Mouse (Mus musculus) T-helper 17 cell (primary cell): ENCODE data around the gene Rnf115.

Experiments used
- in situ Hi-C, 2 experiments: fragments of 300-600 bp; cut with MboI, MseI; formaldehyde crosslinking; loops; 1 replicate in 1 of 2; 2 replicates in 1 of 2; pipeline ENCODE4 v1.15.1; 2025; ENCODE audit warnings: high pct_unique_total_duplicates in 2 of 2

Rnf115 gene

GRCm38 (mm10) chr3:96707903-96708683, 19.4 kb upstream of the Rnf115 start, which contains the start of gene Nudt17:
Gene Nudt17 (minus strand): TSS chr3:96708562.
- in situ Hi-C loops = no loop called here

DNA sequence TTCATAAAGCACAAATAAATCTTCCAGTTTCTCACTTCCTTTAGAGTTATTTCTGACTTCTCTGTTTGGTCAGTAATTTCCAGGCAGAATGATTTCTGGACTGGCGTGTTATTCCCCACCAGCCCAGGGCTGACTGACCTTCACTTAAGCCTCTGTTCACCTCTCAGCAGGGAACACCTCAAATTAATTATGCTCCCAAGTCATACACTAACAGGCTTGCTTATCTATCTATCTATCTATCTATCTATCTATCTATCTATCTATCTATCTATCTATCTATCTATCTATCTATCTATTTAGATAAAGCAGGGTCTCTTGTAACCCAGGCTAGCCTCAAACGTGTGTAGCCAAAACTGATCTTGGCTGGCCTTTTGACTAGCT, 18.8 kb upstream of the Rnf115 start:
- in situ Hi-C loops = no loop called here

- in situ Hi-C loops = no loop called here
Measured at GRCm38 (mm10) chr3:96714286-96714685, 13.2 kb upstream of the Rnf115 start.

DNA sequence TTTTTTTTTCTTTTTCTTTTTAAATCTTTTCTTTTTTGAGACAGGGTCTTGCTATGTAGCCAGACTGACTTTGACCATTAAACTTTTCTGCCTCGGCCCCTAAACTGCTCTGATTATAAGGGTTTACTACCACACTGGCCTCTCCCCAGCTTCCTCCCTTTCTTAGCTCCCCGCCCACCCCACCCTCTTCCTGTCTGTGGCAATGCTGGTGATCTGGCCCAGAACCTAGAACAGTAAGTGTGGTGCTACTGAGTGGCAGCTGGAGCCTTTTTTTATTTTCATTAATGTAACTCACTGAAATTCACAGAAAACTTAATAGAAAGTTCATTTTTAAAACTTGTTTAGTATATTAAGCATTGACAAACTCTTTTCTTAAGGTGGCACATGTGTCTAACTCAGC, 11.6 kb upstream of the Rnf115 start:
- in situ Hi-C loops = no loop called here

DNA sequence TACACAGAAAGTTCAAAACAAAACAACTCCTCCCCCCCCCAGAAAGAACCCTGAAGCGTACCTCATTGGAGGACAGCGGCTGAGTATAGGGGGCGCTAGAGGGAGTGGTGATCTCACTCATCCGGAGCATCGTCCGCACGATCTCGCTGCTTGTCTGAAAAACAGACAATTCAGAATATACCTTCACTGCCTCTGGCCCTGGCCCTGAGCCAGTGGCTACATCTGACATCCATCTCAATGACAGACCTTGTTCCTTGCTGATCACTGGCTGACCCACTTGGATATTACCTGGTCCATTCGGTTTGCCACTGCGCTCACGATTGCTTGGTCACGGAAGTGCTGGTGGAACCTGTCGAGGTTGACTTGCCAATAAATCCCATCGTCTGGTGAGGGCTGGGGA, 8.3 kb upstream of the Rnf115 start:
- in situ Hi-C loops = no loop called here

DNA sequence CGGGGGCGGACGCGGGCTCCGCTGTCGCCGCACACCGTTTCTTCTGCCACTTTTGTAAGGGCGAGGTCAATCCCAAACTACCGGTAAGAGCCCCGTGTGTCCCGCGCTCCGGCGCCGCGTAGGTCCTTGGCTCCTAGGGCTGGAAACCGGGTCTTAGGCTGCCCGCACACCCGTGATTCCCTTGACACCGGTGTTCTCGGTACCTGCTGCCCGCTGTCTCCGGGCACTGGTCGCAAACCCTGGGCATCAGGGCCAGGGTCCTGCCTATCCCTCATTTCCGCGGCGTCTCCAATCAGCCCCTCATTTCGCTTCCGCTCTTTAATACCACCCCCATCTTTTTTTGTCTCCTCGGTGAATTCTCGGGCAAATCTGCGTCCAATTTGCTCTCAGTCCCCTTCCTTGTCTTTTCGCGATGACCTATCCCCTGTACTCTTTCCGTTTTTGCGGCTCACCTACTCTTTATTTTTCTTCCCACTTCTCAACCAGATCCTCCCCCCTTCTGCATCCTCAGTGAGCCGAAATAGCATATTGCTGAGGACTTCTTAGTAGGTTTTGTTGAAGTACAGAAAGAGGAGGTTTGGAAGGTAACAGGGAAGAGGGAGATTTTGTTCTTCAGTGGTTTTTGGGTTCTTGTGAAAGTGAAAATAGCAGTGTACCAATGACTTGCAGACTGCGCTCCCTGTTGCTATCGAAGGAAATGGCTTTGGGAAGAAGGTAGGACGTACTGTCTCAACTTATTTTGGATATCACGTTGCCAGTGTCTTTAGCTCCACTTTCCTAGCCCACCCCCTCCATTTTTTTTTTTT, 567 bp downstream of the Rnf115 start:
- in situ Hi-C loops = no loop called here

DNA sequence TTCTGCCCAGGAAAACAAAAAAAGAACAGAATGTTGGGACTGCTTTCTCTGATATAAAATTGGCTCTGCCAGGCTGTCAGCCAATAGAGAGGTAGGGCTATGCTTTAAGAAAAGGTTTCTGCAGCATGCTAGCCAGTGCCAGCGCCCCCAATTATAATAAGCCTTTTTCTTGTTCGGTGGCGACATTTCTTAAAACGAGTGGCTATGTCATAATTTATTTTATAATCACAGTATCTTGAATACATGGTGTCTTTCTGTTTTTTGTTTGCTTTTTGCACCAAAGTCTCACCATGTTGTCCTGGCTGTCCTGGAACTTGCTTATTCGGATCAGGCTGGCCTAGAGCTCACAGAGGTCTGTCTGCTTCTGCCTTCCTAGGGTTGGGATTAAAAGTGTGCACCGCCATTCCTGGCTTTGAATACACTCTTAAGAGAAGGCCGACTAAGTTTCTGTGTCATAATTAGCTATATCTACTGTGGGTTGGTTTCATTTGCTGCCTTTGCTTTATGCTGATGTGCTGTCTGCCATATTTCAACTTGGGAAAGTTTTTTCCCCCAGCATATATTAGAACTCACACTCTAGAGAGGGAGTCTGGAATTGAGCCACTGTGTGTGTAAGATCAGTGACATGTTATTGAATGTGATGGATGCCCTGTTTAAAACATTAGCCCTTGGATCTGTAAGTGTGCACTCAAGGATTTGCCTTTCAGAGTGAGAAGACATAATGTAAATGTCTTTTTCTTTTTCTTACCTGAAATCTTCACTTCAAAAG, 1.4 kb downstream of the Rnf115 start:
- in situ Hi-C loops = no loop called here

- in situ Hi-C loops = no loop called here
Measured at GRCm38 (mm10) chr3:96729403-96729784, 1.9 kb downstream of the Rnf115 start.

DNA sequence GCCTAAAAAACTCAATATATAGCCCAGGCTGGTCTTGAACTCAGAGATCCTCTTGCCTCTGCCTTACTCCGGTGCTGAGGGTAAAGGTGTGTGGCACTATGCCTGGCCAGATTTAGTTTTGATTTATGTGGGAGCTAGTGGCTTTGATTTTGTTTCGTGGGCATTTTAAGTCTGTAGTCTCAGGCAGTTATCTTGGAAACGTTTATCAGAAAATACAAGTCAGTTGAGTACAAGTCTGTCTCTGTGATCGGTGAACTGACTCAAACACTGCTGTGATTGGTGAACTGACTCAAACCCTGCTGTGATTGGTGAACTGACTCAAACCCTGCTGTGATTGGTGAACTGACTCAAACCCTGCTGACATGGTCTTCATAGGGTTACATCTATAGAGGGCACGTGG, 3.3 kb downstream of the Rnf115 start:
- in situ Hi-C loops = no loop called here

- in situ Hi-C loops = no loop called here
Measured at GRCm38 (mm10) chr3:96733984-96734383, 6.5 kb downstream of the Rnf115 start.

- in situ Hi-C loops = no loop called here
Measured at GRCm38 (mm10) chr3:96735200-96735599, 7.7 kb downstream of the Rnf115 start.

- in situ Hi-C loops = no loop called here
Measured at GRCm38 (mm10) chr3:96737013-96737740, 9.7 kb downstream of the Rnf115 start.

DNA sequence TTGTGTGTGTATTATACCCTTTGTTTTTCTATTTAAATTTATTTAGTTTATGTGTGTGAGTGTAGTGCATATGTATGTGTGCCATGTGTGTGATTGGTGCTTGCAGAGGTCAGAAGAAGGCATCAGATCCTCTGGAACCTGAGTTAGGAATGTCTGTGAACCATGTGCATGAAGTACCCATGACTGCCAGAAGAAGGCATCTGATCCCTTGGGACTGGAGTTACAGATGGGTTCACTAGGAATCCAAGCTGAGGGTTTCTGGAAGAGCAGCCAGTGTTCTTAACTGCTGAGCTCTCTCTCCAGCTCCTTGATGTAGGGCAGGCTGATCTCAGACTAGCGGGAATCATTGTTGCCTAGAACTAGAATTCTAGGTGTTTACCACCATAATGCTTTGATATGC, 10.5 kb downstream of the Rnf115 start:
- in situ Hi-C loops = no loop called here

- in situ Hi-C loops = loop anchor here in 1 of 2 experiments (5.0 kb wide), 1 partner anchor 67 kb away; no protein-coding TSS in a partner anchor
Measured at GRCm38 (mm10) chr3:96740279-96740678, 12.8 kb downstream of the Rnf115 start.

DNA sequence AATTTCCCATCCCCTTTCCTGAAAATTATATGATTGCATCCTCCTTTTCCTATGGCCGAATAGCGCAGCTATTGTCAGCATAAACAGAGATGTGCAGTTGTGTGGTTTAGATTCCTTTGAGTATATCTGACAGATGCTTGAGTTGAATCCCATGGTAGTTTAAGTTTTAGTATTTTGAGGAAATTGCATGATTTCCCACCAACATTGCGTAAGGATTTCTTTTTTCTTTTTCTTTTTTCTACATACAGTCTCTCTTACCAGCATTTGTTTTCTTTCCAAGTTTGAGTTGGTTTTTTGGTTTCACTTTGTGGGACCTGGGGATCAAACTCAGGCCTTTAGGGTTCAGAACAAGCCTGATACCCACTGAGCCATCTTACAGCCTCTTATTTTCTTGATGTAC, 16.9 kb downstream of the Rnf115 start:
- in situ Hi-C loops = loop anchor here in 1 of 2 experiments (5.0 kb wide), 1 partner anchor 63 kb away; no protein-coding TSS in a partner anchor

DNA sequence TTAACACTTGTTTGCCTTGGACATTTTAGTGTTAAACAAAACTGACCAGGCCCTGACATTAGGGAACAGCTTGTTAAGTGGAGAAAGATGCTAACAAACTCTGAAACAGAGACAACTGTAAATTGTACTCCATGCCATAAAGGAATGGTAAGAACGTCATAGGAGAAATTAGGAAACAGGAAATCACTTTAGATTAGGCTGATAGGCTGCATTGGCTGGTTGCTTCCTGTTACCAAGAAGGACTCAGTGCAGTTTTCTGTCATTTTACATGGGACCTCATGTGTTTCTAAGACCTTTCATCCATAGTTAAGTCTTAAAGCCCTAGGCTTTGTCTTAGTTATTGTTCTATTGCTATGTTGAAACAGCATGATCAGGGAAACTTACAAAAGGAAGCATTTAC, 19.4 kb downstream of the Rnf115 start:
- in situ Hi-C loops = no loop called here

DNA sequence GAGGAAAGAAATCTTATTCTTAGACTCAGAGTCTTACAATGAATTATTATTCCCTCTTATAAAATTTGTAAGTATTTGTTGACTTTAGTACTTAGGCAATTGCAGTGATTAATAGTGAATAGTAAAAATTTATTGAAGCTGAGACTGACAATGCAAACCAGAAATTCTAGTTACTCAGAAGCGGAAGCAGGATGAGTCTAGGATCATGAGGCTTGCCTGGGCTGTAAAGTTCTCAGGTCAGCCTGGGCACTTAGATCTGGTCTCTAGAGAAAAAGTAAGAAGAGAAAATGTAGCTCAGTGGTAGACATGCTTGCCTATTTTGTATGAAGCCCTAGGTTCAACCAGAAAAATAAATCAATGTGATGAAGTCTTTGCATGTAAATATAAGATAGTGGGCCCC, 28.5 kb downstream of the Rnf115 start:
- in situ Hi-C loops = no loop called here

DNA sequence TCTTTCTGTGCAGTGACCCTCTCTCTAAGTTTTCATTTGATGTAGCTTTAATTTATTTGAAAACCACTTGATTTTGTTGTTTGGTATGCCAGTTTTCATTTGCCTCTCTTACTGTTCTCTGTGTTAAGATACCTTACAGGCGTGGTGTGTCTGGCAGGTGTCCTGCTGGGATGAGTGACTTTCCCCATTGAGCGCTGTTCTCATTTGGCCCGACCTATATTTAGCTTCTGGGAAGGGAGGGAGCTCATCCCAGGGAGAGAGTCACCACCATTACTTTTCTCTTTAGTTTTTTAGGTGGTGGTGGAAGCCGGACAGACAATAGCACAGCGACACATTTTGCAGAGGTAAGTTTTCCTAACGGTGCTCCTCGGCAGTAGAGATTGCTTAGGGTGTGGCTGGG, 30.2 kb downstream of the Rnf115 start:
- in situ Hi-C loops = no loop called here

DNA sequence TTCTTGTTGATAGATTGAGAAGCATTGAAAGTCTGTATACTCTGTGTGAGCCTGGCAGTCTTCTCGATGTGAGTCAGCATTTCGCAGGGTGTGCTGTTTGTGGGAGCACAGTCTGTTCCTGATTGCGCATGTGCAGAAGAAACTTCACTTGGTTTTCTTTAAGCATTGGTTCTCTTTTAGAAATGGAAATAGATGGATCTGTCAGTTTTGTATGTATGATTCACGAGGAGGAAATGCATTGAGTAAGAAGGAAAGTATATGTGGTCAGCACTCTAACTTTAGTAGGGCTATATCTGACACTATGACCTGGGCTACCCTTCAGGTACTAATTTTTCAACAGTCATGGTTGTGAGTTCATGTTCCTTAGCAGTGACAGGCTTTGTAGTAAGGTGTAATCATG, 32.2 kb downstream of the Rnf115 start:
- in situ Hi-C loops = no loop called here

DNA sequence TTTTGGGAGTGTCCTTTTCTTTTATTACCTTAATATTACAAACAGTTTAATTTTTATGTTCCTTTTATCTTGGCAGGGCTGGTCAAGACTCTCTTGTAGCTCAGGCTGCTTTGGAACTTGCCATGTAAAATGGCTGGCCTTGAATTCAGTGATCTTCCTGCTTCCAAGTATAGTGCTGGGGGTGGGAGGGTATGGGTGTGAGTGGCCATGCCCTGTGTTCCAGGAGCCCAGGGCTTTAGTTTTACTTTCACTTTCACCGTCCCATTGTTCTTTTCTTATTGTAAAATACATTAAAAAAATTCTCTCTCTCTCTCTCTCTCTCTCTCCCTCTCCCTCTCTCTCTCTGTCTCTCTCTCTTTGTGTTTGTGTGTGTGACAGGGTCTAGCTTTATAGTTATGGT, 37.1 kb downstream of the Rnf115 start:
- in situ Hi-C loops = no loop called here

- in situ Hi-C loops = no loop called here
Measured at GRCm38 (mm10) chr3:96769971-96770370, 42.5 kb downstream of the Rnf115 start.
